Comparison of ENCODE assay signal across 14 mouse cellular contexts in the genomic region with DNA sequence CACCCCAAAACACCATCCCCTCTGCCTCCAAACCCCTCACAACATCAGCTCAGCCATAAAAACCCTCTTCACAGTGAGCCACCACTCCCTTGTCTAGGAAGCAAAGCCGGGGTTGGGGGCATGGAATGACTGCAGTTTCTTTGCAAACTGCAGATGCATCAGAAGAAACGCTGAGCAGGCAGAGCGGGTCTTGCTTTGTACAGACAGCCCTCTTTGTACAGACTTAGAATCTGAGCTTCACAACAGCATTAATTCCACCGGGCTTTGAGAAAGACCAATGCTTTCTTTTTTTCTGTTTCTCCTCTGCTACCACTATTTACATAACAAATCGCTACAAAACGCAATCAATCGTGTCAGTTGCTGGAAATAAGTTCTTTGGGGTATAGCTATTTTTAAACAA.
"Had no signal": no experiment of that assay in that cellular context is flagged by ENCODE, and none has a peak within 500 bp of the region (broad histone marks: within the 10 kb centered on the region; RNA-seq: fewer than 3 reads in every experiment).

No protein-coding gene starts in this region.

- ATAC-seq: midbrain, embryonic 16.5 days had no signal

- DNase-seq: kidney, postnatal 10 days; kidney, postnatal 4 days; liver; lung, adult 18-20 months; lung, postnatal 10 days; lung, postnatal 4 days; right cerebral cortex, adult 18-20 months; thymus, adult 18-20 months; thymus, postnatal 14 days had no signal

- H3K4me2 ChIP-seq: limb, embryonic 12.5 days; midbrain, embryonic 11.5 days had no signal

- H3K9me3 ChIP-seq: limb, embryonic 12.5 days had no signal

- H3K4me3 ChIP-seq: layer of hippocampus, adult 2 months; limb, embryonic 12.5 days had no signal

- H3K4me1 ChIP-seq: limb, embryonic 12.5 days had no signal

- H3K9ac ChIP-seq: limb, embryonic 12.5 days; liver, embryonic 14.5 days had no signal

- H3K27ac ChIP-seq: layer of hippocampus, adult 2 months; limb, embryonic 12.5 days; liver, embryonic 14.5 days had no signal

- H3K36me3 ChIP-seq: limb, embryonic 12.5 days had no signal

- H3K27me3 ChIP-seq: limb, embryonic 12.5 days had no signal
